Mouse (Mus musculus): ENCODE measurements around the gene Psmc2. TPM values are rescaled to one million over a fixed set of nuclear protein-coding genes. Genes with fewer than 3 reads are reported as not detected.

The Psmc2 gene
- total RNA-seq, 2 experiments from 2014 or later: 92.8 to 99.7 TPM

GRCm38 (mm10) chr5:21804837-21805236 is 19.8 kb downstream of the Psmc2 start:
- no peak for DNase-seq

DNA sequence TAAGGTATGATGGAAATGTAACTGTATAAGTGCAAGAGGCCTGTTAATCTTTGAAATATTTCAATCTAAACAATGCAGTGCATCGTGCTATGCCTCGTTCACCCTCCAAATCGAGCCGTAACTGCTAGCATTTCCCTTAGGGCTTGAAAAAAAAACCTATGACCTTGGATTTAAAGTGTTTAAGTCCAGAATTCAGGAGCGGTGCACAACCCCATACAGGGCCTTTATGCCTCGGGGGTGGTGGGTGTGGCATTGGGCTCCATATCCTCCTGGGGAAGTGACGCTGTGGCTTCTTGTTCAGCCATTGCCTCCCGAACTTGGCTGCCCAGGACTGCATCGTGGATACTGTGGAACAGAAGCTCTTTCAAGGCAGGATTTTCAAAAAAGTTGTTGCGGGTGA is 25.8 kb downstream of the Psmc2 start:
- no peak for DNase-seq

DNA sequence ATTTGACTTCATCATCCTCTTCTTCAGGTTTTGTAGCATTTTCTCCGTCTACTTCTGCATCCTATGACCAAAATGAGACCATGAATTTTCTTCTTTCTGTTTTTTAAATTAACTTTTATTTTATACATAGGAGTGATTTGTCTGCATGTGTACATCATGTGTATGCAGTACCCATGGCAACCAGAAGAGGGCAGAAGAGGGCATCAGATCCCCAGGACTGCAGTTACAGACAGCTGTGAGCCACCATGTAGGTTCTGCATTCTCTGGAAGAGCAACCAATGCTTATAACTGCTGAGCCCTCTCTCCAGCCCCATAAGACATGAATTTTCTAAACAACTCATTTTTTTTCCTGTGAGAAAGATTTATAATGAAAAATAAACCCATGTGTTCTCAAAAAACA is 28.9 kb downstream of the Psmc2 start:
- no peak for DNase-seq

DNA sequence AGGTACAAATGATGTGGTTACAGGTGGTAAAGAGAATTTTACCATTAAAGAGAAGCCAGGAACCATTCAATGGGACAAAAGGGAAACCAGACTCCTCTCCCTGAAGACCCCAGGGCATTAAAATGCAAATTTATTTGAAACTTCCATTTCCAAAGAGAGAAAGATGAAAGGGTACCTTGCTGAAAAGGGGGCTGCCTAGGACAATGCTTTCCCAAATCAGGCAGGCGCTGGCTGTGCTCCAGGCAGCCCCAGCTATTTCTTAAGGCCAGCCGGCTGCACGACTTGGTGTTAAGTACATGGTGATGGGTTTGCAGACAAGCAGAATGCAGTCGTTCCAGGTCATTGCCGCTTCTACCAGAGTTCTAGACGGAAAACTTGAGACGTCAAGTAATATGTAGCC is 41.3 kb downstream of the Psmc2 start:
- no peak for DNase-seq

GRCm38 (mm10) chr5:21827643-21828042 is 42.6 kb downstream of the Psmc2 start:
- DNase-seq: no peak

DNA sequence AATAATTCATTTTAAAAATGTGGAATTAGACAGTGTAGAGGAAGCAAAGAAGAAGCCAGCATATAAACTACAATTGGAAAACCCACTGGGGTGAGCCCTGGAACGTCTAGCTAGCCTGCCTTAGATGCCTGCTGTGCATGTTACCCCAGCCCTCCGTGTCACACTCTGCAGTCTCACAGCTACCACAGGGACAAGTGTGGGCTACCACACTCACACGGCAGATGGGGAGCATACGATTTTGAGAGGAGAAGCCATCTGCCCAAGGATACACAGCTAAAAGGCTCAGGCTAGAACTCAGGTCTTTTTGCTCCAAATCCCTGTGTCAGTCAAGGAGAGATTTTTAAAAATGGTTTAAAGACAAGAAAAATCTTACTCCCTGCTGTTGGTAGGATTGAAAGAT is 43.8 kb downstream of the Psmc2 start:
- no peak for DNase-seq

- DNase-seq: no peak
These were observed 46.7 kb downstream of the Psmc2 start for GRCm38 (mm10) chr5:21831761-21832160.

DNA sequence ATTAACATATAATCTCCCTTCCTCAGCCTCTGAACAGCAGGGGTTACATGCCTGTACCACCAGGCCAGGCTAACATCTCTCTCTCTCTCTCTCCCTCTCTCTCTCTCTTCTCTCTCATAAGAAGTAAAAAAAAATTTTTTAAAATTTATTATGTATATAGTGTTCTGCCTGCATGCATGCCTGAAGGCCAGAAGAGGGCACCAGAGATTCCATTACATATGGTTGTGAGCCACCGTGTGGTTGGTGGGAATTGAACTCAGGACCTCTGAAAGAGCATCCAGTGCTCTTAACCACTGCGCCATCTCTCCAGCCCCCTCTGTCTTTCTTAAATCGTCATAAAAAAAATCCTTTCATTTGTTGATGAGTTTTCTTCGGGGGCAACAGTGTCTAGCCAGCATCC is 59.6 kb downstream of the Psmc2 start:
- DNase-seq: no peak

DNA sequence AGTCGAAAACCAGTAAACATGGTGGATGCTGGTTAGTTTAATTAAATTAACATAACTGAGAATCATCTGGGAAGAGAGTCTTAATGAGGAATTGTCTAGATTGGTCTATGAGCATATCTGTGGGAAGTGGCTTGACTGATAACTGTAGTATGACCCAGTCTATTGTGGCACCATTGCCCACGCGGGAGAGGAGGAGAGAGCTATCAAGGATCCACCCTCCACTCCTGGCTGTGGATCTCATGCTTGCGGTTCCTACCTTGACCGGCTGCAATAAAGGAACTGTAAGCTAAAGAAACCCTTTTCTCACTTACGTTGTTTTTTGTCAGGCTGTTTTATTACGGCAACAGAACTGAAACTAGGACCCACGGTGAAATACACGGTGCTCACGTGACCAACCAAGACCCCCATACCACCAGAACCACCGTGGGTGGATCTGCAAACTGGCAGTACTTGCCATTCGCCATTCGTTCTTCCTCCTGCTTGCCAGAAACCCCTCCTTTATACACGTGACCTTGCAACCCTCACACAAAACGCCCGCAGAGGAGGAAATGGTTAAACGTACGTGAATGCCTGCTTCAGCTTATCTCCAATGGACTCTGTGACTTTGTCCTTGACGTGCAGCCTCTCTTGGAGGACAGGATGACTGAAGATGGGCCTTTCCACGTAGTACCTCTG is 61.7 kb downstream of the Psmc2 start:
- no peak for DNase-seq

DNA sequence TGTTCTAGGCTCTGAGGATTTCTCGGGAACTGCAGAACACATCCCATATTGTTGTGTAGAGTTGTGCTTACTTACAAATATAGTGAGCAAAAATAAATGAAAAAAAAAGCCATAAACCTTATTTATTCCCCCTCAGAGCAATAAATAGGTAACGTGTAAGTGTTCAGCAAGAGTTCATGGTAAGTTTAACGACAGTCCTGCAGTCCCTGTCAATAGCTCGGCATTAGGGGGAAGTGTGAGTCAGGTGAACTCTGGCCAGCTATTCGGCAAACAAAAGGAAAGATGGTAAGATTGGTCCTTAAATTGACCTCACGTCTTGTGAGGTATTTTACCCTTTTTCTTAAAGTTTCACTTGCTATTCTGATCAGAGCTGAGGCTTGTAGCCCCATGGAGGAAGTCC is 62.4 kb downstream of the Psmc2 start:
- no peak for DNase-seq

GRCm38 (mm10) chr5:21851679-21852340 is 66.7 kb downstream of the Psmc2 start:
- no peak for DNase-seq

Other genes with a start within 250 kb of the Psmc2 start
- 1 to 10 TPM; 2.0 to 2.8 TPM for gene Lrrc17, start 241.7 kb upstream of the Psmc2 start, total RNA-seq (2021)
- gene Fbxl13, start 139.6 kb upstream of the Psmc2 start, total RNA-seq (2021): not detected
- gene Armc10, start 139.5 kb upstream of the Psmc2 start, total RNA-seq (2021): 1 to 10 TPM; 7.8 to 8.0 TPM
- 1 to 10 TPM; 6.2 to 6.3 TPM for gene Napepld, start 83.9 kb upstream of the Psmc2 start, total RNA-seq (2021)
- 100 to 1,000 TPM; 264 to 279 TPM for gene Pmpcb, start 48.1 kb upstream of the Psmc2 start, total RNA-seq (2021)
- 10 to 100 TPM; 21.4 to 22.3 TPM for gene Dnajc2, start within 50 bp of the Psmc2 start, total RNA-seq (2021)
- not detected for gene Slc26a5, start 80.3 kb downstream of the Psmc2 start, total RNA-seq (2021)